In genomic region chr6:30692826-30693225, GRCm38 (mm10) we compare ENCODE assay signal across 8 mouse cellular contexts. TPM values are rescaled to one million over a fixed set of nuclear protein-coding genes. Genes with fewer than 3 reads are reported as not detected.
DNase-seq lines count a peak whose midpoint lies in the region; ATAC-seq and TF ChIP-seq lines count a peak whose summit lies in the region.

No protein-coding gene starts in this region.

- TF ChIP-seq POLR2A in kidney, adult 2 months (IDR thresholded peaks at IDR 0.05; ENCODE audit: low read depth, low read length) = no peak

- H3K27me3 ChIP-seq in kidney, adult 2 months (replicated peaks; ENCODE audit: control insufficient read depth, insufficient read depth, low read length) = no peaks in the 10 kb centered on the region
- no peaks in the 10 kb centered on the region for H3K27me3 ChIP-seq in hindbrain, embryonic 10.5 days (ENCODE audit: insufficient read depth, poor library complexity, severe bottlenecking)
- H3K27me3 ChIP-seq in midbrain, embryonic 15.5 days (replicated peaks) = no peaks in the 10 kb centered on the region

- no peak for TF ChIP-seq CTCF in kidney, adult 2 months (conservative IDR thresholded peaks at IDR 0.05; ENCODE audit: insufficient read depth, insufficient read length, low read depth, low read length)

- DNase-seq in kidney, adult 2 months = no peak
- DNase-seq in kidney, postnatal 14 days = no peak
- DNase-seq in R1 (ENCODE audit: low read depth, low spot score) = peak; percentile 64
- no peak for DNase-seq in hindbrain, embryonic 10.5 days (ENCODE audit: low spot score)
- DNase-seq in embryo, embryonic 9.5 days (ENCODE audit: extremely low spot score) = no peak
- no peak for DNase-seq in thymus, postnatal 4 days
- no peak for DNase-seq in spleen, postnatal 10 days (ENCODE audit: low spot score in 2 of 2)

- H3K36me3 ChIP-seq in kidney, adult 2 months (ENCODE audit: control insufficient read depth, insufficient read depth, low read length) = no peaks in the 10 kb centered on the region
- no peaks in the 10 kb centered on the region for H3K36me3 ChIP-seq in hindbrain, embryonic 10.5 days
- H3K36me3 ChIP-seq in midbrain, embryonic 15.5 days (replicated peaks) = no peaks in the 10 kb centered on the region

- 60% methylated on average over 5 of the region's 5 CpGs for WGBS in kidney, adult 2 months
- 72% methylated on average over 5 of the region's 5 CpGs for WGBS in hindbrain, embryonic 10.5 days
- 75% methylated on average over 5 of the region's 5 CpGs for WGBS in midbrain, embryonic 15.5 days

- H3K9me3 ChIP-seq in hindbrain, embryonic 10.5 days = no peaks in the 10 kb centered on the region
- no peaks in the 10 kb centered on the region for H3K9me3 ChIP-seq in midbrain, embryonic 15.5 days

- no peak; the same call in 1 of the 2 replicates for ATAC-seq in midbrain, embryonic 15.5 days (replicated peaks)

- H3K27ac ChIP-seq in kidney, adult 2 months (ENCODE audit: insufficient read depth, low read depth, low read length) = 0 out of 2 replicates have a peak overlapping the region, but pooled peaks have one; percentile 11
- H3K27ac ChIP-seq in hindbrain, embryonic 10.5 days = peak overlapping the region; percentile 98
- H3K27ac ChIP-seq in midbrain, embryonic 15.5 days = peak overlapping the region; percentile 96

- peak overlapping the region; percentile 73 for H3K4me2 ChIP-seq in midbrain, embryonic 15.5 days

- peak overlapping the region; percentile 64 for H3K9ac ChIP-seq in midbrain, embryonic 15.5 days

- H3K4me3 ChIP-seq in kidney, adult 2 months (ENCODE audit: insufficient read depth, low read depth, low read length) = peak overlapping the region; percentile 90
- peak overlapping the region; percentile 62 for H3K4me3 ChIP-seq in hindbrain, embryonic 10.5 days
- H3K4me3 ChIP-seq in midbrain, embryonic 15.5 days = peak overlapping the region; percentile 71

- H3K4me1 ChIP-seq in kidney, adult 2 months (ENCODE audit: control insufficient read depth, insufficient read depth, low read length) = peaks cover 4% of the 10 kb centered on the region; the same call in 1 of the 2 replicates
- H3K4me1 ChIP-seq in hindbrain, embryonic 10.5 days (replicated peaks) = peaks cover 29% of the 10 kb centered on the region
- H3K4me1 ChIP-seq in midbrain, embryonic 15.5 days = peaks cover 19% of the 10 kb centered on the region

RNA-seq across cellular contexts. Expression of gene Cep41, which starts 0.7 kb away (rescaled TPM):
- 2.6 and 2.9 TPM in 2 replicates for polyA plus RNA-seq in kidney, adult 2 months (2012; rRNA removed)
- 16.0 and 19.0 TPM in 2 replicates for polyA plus RNA-seq in hindbrain, embryonic 10.5 days (2016; fragmentation: Nextera tagmentation; extraction: Ambion mirVana)
- polyA plus RNA-seq in midbrain, embryonic 15.5 days (2015; fragmentation: Nextera tagmentation; extraction: Ambion mirVana) = 13.6 and 14.0 TPM in 2 replicates

RNA-seq across cellular contexts. Expression of gene Mest, which starts 30.5 kb away (rescaled TPM):
- 8.4 and 16.5 TPM in 2 replicates for polyA plus RNA-seq in kidney, adult 2 months (2012; rRNA removed)
- polyA plus RNA-seq in hindbrain, embryonic 10.5 days (2016; fragmentation: Nextera tagmentation; extraction: Ambion mirVana) = 1,257 and 1,613 TPM in 2 replicates
- 344 and 374 TPM in 2 replicates for polyA plus RNA-seq in midbrain, embryonic 15.5 days (2015; fragmentation: Nextera tagmentation; extraction: Ambion mirVana)

RNA-seq across cellular contexts. Expression of gene Cpa1, which starts 53.8 kb away (rescaled TPM):
- 0.11 TPM in 1 of 2 replicates, not detected in the other for polyA plus RNA-seq in kidney, adult 2 months (2012; rRNA removed)
- polyA plus RNA-seq in hindbrain, embryonic 10.5 days (2016; fragmentation: Nextera tagmentation; extraction: Ambion mirVana) = 0.14 and 0.16 TPM in 2 replicates
- 0.63 and 0.89 TPM in 2 replicates for polyA plus RNA-seq in midbrain, embryonic 15.5 days (2015; fragmentation: Nextera tagmentation; extraction: Ambion mirVana)

Comparison
In these comparisons a context has a peak if more than half of its experiments do, and no peak if none do; other contexts are left out.
1. H3K27ac ChIP-seq: peak in every context shown above with its lines; median percentile 98 in hindbrain, embryonic 10.5 days; 96 in midbrain, embryonic 15.5 days; 11 in kidney, adult 2 months.
2. RNA of gene Mest, which starts 30.5 kb away (polyA plus RNA-seq): 1,257 to 1,613 TPM in hindbrain, embryonic 10.5 days and 344 to 374 TPM in midbrain, embryonic 15.5 days; 8.4 to 16.5 TPM in kidney, adult 2 months; every median in the first group is over 10 times any median in the second.
3. Peak in every context shown above with its lines, with median percentiles within 50 percentile points of each other: H3K4me3 ChIP-seq.